Mouse (Mus musculus) CD4-positive helper T cell, adult 2 months (primary cell): ENCODE data around the gene Acvr1b.

Experiments
- DNase-seq: peaks from one replicate; pipeline ENCODE4 v3.0.0-alpha.2; 2012; ENCODE audit warnings: low read depth, missing footprints, low spot score

Gene Acvr1b

DNA sequence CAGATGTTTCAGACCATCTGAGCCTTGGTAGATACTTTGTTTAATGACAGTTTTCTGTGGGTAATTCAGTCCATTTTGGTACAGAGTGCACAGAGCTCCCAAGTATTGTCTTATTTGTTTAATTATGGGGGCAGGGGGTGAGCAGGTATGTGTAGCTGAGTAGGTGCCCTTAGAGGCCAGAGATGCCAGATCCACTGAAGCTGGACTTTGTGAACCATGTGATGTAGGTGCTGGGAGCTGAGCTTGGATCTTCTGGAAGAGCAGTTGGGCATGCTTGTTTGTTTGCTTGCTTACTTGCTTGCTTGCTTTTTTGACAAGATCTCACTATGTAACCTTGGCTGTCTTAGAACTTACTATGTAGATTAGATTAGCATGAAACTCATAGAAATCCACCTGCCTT, 23.1 kb downstream of the Acvr1b start:
- no peak for DNase-seq

- DNase-seq = no peak
Measured at GRCm38 (mm10) chr15:101197497-101198179, 23.8 kb downstream of the Acvr1b start.

GRCm38 (mm10) chr15:101198218-101198617, 24.4 kb downstream of the Acvr1b start:
- DNase-seq = peak; percentile 80

DNA sequence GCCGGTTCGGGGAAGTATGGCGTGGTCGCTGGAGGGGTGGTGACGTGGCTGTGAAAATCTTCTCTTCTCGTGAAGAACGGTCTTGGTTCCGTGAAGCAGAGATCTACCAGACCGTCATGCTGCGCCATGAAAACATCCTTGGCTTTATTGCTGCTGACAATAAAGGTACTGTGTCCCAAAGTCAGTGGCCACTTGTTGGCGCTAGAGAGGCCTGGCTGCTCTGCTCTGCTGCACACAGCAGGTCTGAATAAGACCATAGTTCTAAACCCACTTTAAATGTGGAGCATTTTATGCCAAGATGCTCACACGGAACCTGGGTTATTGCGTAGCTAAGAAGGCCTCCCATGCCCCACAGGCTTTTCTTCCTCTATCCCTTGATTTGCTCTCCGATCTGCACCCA, 25.0 kb downstream of the Acvr1b start:
- no peak for DNase-seq

- no peak for DNase-seq
Measured at GRCm38 (mm10) chr15:101200777-101201295, 27.0 kb downstream of the Acvr1b start.

GRCm38 (mm10) chr15:101201414-101201813, 27.5 kb downstream of the Acvr1b start:
- no peak for DNase-seq

DNA sequence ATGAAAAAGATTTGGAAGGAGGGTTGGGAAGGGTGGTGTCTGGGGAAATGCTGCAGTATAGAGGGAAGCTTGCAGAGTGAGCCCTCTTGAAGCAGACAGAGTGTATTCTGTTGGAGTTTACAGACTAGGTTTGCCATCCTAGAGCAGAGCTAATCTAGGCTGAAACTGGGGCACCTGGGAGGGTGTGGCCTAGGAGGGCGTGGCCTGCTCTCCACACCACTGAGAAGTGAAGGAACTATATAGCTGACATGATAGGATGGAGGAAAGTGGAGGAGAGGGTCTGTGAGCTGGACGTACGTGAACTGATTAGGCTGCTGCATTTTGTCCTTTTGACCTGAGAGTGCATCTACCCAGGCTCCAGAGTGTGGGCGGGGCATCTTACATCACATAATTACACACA, 29.8 kb downstream of the Acvr1b start:
- no peak for DNase-seq

DNA sequence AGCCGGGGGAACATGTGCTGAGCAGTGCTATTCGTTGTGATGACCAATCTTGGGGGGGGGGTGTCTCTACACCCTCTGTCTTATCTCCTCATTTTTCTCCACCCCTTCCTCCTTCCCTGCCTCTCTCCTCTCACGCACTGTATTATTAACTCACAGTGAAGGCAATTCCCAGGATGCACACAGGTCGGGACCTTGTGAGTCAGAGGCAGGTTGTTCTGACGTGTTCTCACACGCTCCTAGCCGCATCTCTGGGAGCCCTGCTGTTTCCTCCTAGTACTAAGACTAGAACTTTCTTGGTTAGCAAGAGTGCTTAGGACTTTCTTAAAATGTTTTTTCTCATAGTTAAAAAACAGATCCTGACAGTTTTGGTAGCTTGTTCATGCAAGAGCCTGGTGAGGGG, 30.9 kb downstream of the Acvr1b start:
- no peak for DNase-seq

DNA sequence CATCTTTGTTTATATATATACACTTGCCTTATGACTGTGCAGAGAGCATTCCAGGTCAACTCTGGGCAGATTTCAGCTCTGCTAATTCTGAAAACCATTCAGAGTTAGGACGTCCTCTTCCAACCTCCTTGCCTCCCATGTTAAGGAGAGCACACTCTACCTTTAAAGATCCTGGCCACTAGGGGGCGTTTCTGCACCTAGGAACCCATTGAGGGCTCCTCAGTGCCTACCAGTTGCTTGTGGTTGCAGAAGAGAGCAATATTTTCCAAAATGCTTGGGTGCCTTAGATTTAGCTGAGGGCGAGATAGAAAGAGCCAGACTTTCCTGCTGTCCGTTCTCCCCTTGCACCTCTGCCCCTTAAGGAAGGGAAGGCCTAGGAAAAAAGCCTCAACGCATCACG, 36.4 kb downstream of the Acvr1b start:
- peak; percentile 69 for DNase-seq

DNA sequence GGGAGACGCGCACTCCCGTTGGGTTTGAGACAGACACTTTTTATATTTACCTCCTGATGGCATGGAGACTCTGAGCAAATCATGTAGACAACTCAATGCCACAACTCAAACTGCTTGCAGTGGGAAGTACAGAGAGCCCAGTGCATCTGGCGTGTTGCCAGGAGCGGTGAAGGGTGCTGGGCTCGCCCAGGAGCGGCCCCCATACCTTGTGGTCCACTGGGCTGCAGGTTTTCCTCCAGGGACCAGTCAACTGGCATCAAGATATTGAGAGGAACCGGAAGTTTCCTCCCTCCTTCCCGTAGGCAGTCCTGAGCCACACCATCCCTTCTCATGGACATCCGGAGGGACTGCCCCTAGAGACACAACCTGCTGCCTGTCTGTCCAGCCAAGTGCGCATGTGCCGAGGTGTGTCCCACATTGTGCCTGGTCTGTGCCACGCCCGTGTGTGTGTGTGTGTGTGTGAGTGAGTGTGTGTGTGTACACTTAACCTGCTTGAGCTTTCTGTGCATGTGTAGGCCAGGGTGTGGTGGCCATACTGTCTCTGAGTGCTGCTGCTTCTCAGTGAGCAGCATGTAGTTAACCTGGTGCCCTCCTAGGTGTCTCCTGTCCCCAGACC, 37.2 kb downstream of the Acvr1b start:
- no peak for DNase-seq

DNA sequence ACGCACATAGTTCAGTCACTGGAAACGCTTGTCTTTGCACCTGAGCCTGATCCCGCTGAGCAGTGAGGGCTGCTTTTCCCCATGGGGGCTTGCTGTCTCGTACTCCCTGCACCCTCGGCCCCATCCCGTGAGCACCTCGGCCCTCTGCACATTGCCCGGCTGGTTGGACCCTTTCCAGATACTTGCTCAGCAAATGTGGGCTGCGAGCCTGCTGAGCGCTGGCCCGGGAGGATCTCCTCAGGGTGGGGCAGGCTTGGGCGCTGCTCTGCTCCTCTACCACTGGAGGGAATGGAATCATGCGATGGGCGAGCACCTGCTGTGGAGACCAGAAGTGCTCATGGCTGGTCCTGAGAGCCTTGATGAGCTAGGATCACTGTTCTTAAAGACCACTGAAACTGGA, 38.6 kb downstream of the Acvr1b start:
- DNase-seq = no peak

GRCm38 (mm10) chr15:101215136-101215535, 41.3 kb downstream of the Acvr1b start:
- no peak for DNase-seq

DNA sequence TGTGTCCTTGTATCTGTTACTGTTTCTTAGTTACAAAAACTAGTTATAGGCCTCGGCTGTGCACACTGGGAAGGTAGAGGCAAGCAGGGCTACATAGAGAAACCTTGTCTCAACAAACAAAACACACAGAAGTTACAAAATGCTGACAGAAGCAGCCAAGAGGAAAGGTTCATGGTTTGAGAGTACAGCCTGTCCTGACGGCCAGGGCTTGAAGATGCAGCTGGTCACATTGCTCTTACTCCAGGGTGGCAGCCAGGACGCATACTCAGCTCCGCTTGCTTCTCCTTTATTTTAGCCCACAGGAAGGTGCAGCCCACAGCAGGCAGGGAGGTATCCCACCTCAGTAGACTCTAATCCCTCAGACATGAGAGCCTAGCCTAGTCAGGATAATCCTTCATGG, 42.2 kb downstream of the Acvr1b start:
- DNase-seq = no peak

- no peak for DNase-seq
Measured at GRCm38 (mm10) chr15:101220905-101221297, 47.0 kb downstream of the Acvr1b start.

GRCm38 (mm10) chr15:101221298-101222104, 47.6 kb downstream of the Acvr1b start:
- peak; percentile 53 for DNase-seq

DNA sequence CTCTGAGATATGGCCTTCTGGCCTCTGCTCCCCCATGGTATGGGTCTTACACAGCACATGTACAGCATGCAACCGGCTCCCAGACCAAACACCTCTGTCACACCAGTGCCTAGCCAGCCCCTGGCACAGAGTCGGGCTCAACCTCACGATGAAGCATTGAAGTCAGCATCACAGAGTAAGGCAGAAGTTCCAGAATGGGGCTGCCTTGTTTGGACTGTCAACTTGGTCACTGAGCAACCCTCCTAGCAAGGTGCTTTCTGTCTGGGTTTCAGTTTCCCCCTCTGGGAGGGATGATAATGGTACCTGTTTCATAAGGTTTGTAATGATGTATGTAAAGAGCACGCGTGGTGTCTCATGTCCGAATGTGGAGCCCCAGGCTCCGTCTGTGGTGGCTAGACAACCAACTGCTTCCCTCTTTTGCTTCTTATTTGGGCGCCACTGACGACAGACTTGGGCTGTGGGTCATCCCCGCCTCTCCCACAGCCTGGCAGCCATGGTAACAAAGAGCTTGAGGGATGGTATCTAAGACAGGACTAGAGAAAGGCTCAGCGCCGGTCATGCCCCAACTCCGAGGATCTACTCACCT, 49.1 kb downstream of the Acvr1b start:
- DNase-seq = peak; percentile 37

GRCm38 (mm10) chr15:101223596-101223995, 49.7 kb downstream of the Acvr1b start:
- DNase-seq = no peak

DNA sequence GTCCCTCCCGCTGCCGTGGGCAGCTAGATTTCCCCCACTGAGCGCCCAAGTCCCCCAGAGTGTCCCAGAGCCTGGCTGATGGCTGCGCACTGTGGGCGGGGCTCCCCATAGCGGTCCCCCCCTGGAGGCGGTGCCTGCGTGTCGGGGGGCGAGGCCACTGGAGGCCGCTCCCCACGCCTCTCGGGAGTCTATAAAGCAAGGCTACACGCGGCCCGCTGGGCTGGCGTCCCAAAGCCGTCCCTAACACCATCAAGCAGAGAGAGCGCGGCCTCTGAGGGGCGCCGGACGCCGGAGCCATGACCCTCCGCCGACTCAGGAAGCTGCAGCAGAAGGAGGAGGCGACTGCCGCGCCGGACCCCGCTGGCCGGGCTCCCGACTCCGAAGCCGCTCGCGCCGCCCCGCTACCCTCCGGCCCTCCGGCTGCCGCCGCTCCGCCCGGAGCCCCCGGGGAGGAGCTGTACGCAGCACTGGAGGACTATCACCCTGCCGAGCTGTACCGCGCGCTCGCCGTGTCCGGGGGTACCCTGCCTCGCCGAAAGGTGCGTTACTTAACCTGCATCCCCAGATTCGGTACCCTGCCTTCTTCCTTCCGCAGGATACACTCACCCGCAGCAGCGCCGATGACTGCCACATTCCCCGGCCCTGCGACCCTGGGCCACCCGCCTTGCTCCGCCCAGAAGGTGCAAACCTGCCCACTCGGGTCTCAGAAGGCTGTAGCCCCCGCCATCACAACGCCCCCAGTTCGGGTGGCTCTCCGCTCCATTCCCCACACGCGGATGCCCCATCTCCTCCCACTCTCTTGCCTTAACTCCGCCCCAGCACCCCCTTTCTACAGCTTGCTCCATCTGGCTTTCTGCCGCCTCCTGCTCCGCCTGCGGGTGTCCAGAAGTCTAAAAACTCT, 50.4 kb downstream of the Acvr1b start, which contains the start of gene Grasp:
TSS of gene Grasp (plus strand) at position 183 of the 901 bp plus-strand sequence.
- peak; percentile 85 for DNase-seq

DNA sequence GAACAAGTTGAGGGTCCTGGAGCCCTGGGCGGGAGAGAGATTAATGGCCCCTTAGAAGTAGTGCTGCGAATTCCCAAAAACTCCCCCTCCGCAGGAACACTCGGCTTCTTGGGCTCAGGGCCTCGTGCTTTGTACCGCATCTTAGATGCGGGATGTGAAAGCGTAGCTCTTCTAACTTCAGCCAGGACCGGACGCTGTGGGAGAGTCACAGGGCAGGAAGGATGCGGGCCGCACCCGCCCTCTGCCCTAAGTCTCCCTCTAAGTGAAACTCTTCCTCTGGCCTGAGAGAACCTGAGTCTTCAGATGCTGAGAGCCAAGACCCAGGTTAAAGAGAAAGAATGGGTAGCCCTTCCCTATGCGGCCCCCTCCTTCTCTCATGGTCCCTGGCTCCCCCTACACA, 51.1 kb downstream of the Acvr1b start:
- peak; percentile 62 for DNase-seq

DNA sequence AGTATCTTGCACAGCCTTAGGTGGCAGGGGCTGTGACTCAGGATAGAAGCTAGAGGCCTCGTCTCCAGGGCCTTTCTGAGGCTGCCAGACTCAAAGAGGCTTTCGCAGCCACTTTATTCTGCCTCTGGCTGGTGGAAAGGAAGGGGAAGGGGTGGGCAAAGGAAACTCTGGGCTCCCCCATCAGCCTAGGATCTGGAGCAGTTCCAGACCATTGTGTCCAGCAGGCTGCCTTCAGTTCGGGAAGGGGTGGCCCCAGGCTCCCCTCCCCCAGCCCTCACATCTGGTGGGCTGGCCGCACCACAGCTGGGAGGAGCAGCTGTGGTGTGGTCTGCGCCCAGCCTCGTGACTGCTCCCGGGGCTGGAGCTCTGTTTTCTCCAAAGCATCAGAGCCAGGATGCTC, 54.1 kb downstream of the Acvr1b start:
- no peak for DNase-seq
